Mouse (Mus musculus): ENCODE measurements at regions not wholly inside any gene's neighbourhood (a gene's known extent, or its start where the extent isn't known, plus 50 kb on each side); places are given as distances from the start of the nearest gene placed in this dataset.
A peak's percentile ranks its signal among the peaks of the same experiment; 100 is the strongest.

- Histone ChIP-seq H3K4me3 (no peak overlapping the region), H3K9me3 (no peaks in the 10 kb centered on the region), H3K27me3 (no peaks in the 10 kb centered on the region), H3K27ac (no peak overlapping the region), H3K9ac (no peak overlapping the region), H3K4me1 (peaks cover 14% of the 10 kb centered on the region), H3K4me2 (no peak overlapping the region), H3K36me3 (no peaks in the 10 kb centered on the region)
- 91% methylated on average over 8 of the region's 8 CpGs for WGBS
- no peak for ATAC-seq (ENCODE audit: insufficient number of reproducible peaks, insufficient read depth, low FRiP score, low TSS enrichment, low read depth)
These were observed 160.0 kb downstream of the Fam76b start for GRCm38 (mm10) chr9:13987486-13987885.

- no peak for ATAC-seq (ENCODE audit: insufficient number of reproducible peaks, insufficient read depth, low FRiP score, low TSS enrichment, low read depth)
- no peak overlapping the region for H3K4me2 ChIP-seq
- H3K9me3 ChIP-seq, result no peaks in the 10 kb centered on the region
- WGBS, result 36% methylated on average over 4 of the region's 4 CpGs
- peaks cover 14% of the 10 kb centered on the region for H3K4me1 ChIP-seq
- H3K36me3 ChIP-seq, result no peaks in the 10 kb centered on the region
- H3K4me3 ChIP-seq, result no peak overlapping the region
- no peak overlapping the region for H3K9ac ChIP-seq
- H3K27me3 ChIP-seq, result no peaks in the 10 kb centered on the region
- peak overlapping the region; percentile 40; the same call in 1 of the 2 replicates for H3K27ac ChIP-seq
These were observed 161.4 kb downstream of the Fam76b start for GRCm38 (mm10) chr9:13988901-13989300.

- H3K4me2 ChIP-seq, result no peak overlapping the region
- no peaks in the 10 kb centered on the region for H3K27me3 ChIP-seq
- H3K4me3 ChIP-seq, result no peak overlapping the region
- ATAC-seq (ENCODE audit: insufficient number of reproducible peaks, insufficient read depth, low FRiP score, low TSS enrichment, low read depth), result no peak
- peaks cover 14% of the 10 kb centered on the region for H3K4me1 ChIP-seq
- WGBS, result 52% methylated on average over 7 of the region's 7 CpGs
- H3K9me3 ChIP-seq, result no peaks in the 10 kb centered on the region
- H3K27ac ChIP-seq, result no peak overlapping the region
- no peaks in the 10 kb centered on the region for H3K36me3 ChIP-seq
- no peak overlapping the region for H3K9ac ChIP-seq
These were observed 163.4 kb downstream of the Fam76b start for GRCm38 (mm10) chr9:13990960-13991359.

- 82% methylated on average over 6 of the region's 6 CpGs for WGBS
- no peak overlapping the region for H3K4me2 ChIP-seq
- H3K27me3 ChIP-seq, result no peaks in the 10 kb centered on the region
- H3K36me3 ChIP-seq, result no peaks in the 10 kb centered on the region
- no peak overlapping the region for H3K4me3 ChIP-seq
- ATAC-seq (ENCODE audit: insufficient number of reproducible peaks, insufficient read depth, low FRiP score, low TSS enrichment, low read depth), result no peak
- H3K4me1 ChIP-seq, result peaks cover 14% of the 10 kb centered on the region
- H3K9ac ChIP-seq, result no peak overlapping the region
- H3K9me3 ChIP-seq, result no peaks in the 10 kb centered on the region
- no peak overlapping the region for H3K27ac ChIP-seq
These were observed 165.2 kb downstream of the Fam76b start for GRCm38 (mm10) chr9:13992728-13993127.

GRCm38 (mm10) chr9:13999358-13999757, 171.8 kb downstream of the Fam76b start:
- H3K36me3 ChIP-seq, result no peaks in the 10 kb centered on the region
- no peak overlapping the region for H3K9ac ChIP-seq
- peaks cover 17% of the 10 kb centered on the region; the same call in 1 of the 2 replicates for H3K4me1 ChIP-seq
- no peak for ATAC-seq (ENCODE audit: insufficient number of reproducible peaks, insufficient read depth, low FRiP score, low TSS enrichment, low read depth)
- H3K4me3 ChIP-seq, result no peak overlapping the region
- H3K27me3 ChIP-seq, result no peaks in the 10 kb centered on the region
- WGBS, result 60% methylated on average over 4 of the region's 4 CpGs
- H3K9me3 ChIP-seq, result no peaks in the 10 kb centered on the region
- no peak overlapping the region; the same call in 1 of the 2 replicates for H3K27ac ChIP-seq
- H3K4me2 ChIP-seq, result no peak overlapping the region

GRCm38 (mm10) chr9:14001517-14001916, 174.0 kb downstream of the Fam76b start:
- Histone ChIP-seq H3K27me3 (no peaks in the 10 kb centered on the region), H3K9ac (no peak overlapping the region), H3K27ac (no peak overlapping the region), H3K4me1 (peaks cover 19% of the 10 kb centered on the region; the same call in 1 of the 2 replicates), H3K4me2 (no peak overlapping the region), H3K9me3 (no peaks in the 10 kb centered on the region), H3K4me3 (no peak overlapping the region), H3K36me3 (no peaks in the 10 kb centered on the region)
- WGBS, result 72% methylated on average over 7 of the region's 7 CpGs
- no peak for ATAC-seq (ENCODE audit: insufficient number of reproducible peaks, insufficient read depth, low FRiP score, low TSS enrichment, low read depth)

GRCm38 (mm10) chr9:14002236-14002635, 174.7 kb downstream of the Fam76b start:
- ATAC-seq (ENCODE audit: insufficient number of reproducible peaks, insufficient read depth, low FRiP score, low TSS enrichment, low read depth), result no peak
- Histone ChIP-seq H3K9me3 (no peaks in the 10 kb centered on the region), H3K4me3 (no peak overlapping the region), H3K9ac (no peak overlapping the region), H3K36me3 (no peaks in the 10 kb centered on the region), H3K27ac (peak overlapping the region; percentile 55; the same call in 1 of the 2 replicates), H3K4me2 (no peak overlapping the region), H3K4me1 (peaks cover 19% of the 10 kb centered on the region; the same call in 1 of the 2 replicates), H3K27me3 (no peaks in the 10 kb centered on the region)
- WGBS, result 59% methylated on average over 2 of the region's 2 CpGs

GRCm38 (mm10) chr9:14003163-14003562, 175.6 kb downstream of the Fam76b start:
- WGBS, result 65% methylated on average over 3 of the region's 3 CpGs
- no peak overlapping the region for H3K27ac ChIP-seq
- ATAC-seq (ENCODE audit: insufficient number of reproducible peaks, insufficient read depth, low FRiP score, low TSS enrichment, low read depth), result no peak
- H3K27me3 ChIP-seq, result no peaks in the 10 kb centered on the region
- peaks cover 19% of the 10 kb centered on the region; the same call in 1 of the 2 replicates for H3K4me1 ChIP-seq
- H3K36me3 ChIP-seq, result no peaks in the 10 kb centered on the region
- H3K4me2 ChIP-seq, result no peak overlapping the region
- no peak overlapping the region for H3K4me3 ChIP-seq
- no peak overlapping the region for H3K9ac ChIP-seq
- no peaks in the 10 kb centered on the region for H3K9me3 ChIP-seq

- no peak overlapping the region for H3K4me2 ChIP-seq
- no peak overlapping the region for H3K27ac ChIP-seq
- ATAC-seq (ENCODE audit: insufficient number of reproducible peaks, insufficient read depth, low FRiP score, low TSS enrichment, low read depth), result no peak
- H3K27me3 ChIP-seq, result no peaks in the 10 kb centered on the region
- no peaks in the 10 kb centered on the region for H3K9me3 ChIP-seq
- H3K36me3 ChIP-seq, result no peaks in the 10 kb centered on the region
- H3K4me1 ChIP-seq, result peaks cover 31% of the 10 kb centered on the region
- no peak overlapping the region for H3K4me3 ChIP-seq
- H3K9ac ChIP-seq, result no peak overlapping the region
- 85% methylated on average over 3 of the region's 3 CpGs for WGBS
These were observed 178.9 kb downstream of the Fam76b start for GRCm38 (mm10) chr9:14006233-14006984.

GRCm38 (mm10) chr9:14009451-14009850, 181.9 kb downstream of the Fam76b start:
- ATAC-seq (ENCODE audit: insufficient number of reproducible peaks, insufficient read depth, low FRiP score, low TSS enrichment, low read depth), result no peak
- H3K9me3 ChIP-seq, result no peaks in the 10 kb centered on the region
- H3K4me1 ChIP-seq, result peaks cover 22% of the 10 kb centered on the region
- WGBS, result 34% methylated on average over 5 of the region's 5 CpGs
- peak overlapping the region; percentile 81 for H3K27ac ChIP-seq
- H3K4me3 ChIP-seq, result no peak overlapping the region
- H3K27me3 ChIP-seq, result no peaks in the 10 kb centered on the region
- no peak overlapping the region for H3K9ac ChIP-seq
- no peak overlapping the region for H3K4me2 ChIP-seq
- no peaks in the 10 kb centered on the region for H3K36me3 ChIP-seq

GRCm38 (mm10) chr9:14010261-14010949, 182.9 kb downstream of the Fam76b start:
- no peaks in the 10 kb centered on the region for H3K9me3 ChIP-seq
- no peak overlapping the region for H3K4me2 ChIP-seq
- peak overlapping the region; percentile 81 for H3K27ac ChIP-seq
- ATAC-seq (ENCODE audit: insufficient number of reproducible peaks, insufficient read depth, low FRiP score, low TSS enrichment, low read depth), result no peak
- peaks cover 22% of the 10 kb centered on the region for H3K4me1 ChIP-seq
- H3K36me3 ChIP-seq, result no peaks in the 10 kb centered on the region
- 31% methylated on average over 5 of the region's 5 CpGs for WGBS
- H3K27me3 ChIP-seq, result no peaks in the 10 kb centered on the region
- no peak overlapping the region for H3K4me3 ChIP-seq
- no peak overlapping the region for H3K9ac ChIP-seq

- Histone ChIP-seq H3K4me1 (peaks cover 5% of the 10 kb centered on the region; the same call in 1 of the 2 replicates), H3K4me2 (no peak overlapping the region), H3K4me3 (no peak overlapping the region), H3K27ac (no peak overlapping the region), H3K9ac (no peak overlapping the region), H3K27me3 (no peaks in the 10 kb centered on the region), H3K9me3 (no peaks in the 10 kb centered on the region), H3K36me3 (no peaks in the 10 kb centered on the region)
- no peak for ATAC-seq (ENCODE audit: insufficient number of reproducible peaks, insufficient read depth, low FRiP score, low TSS enrichment, low read depth)
These were observed 196.7 kb downstream of the Fam76b start for GRCm38 (mm10) chr9:14024216-14024615.
